Mouse (Mus musculus): ENCODE results near the gene Sptb. TPM values are rescaled to one million over a fixed set of nuclear protein-coding genes. Genes with fewer than 3 reads are reported as not detected.

The Sptb gene
- polyA plus RNA-seq, 1 experiment from 2014 or later, result 0.90 TPM

DNA sequence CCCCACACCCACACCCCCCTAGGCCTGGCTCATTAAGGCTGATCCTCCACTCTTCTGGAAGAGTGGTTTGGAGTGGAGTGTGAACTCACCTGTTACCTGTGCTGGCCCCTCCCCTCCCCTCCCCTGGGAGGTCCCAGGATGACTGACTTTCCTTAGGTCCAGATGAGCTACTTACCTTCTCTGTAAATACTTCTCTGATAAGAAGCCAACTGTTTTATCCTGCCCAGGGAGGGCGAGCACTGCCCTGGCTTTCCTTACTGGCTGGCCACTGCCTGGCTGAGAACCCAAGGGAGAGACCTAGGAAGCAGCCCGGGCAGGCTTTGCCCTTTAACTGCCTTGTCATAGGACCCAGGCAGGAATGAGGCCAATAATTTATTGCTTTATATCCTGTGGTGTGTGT is 131.9 kb downstream of the Sptb start:
- H3K4me3 ChIP-seq (ENCODE audit: low read depth, low read length), result no peak overlapping the region
- WGBS, result 95% methylated on average over 2 of the region's 2 CpGs
- ATAC-seq (no peak), DNase-seq (ENCODE audit: low spot score) (no peak)
- no peaks in the 10 kb centered on the region for H3K4me1 ChIP-seq (ENCODE audit: control insufficient read depth, insufficient read depth, low read length)
- no peak overlapping the region for H3K9ac ChIP-seq (ENCODE audit: low read length)
- H3K27me3 ChIP-seq (replicated peaks; ENCODE audit: control insufficient read depth, insufficient read depth, low read length), result no peaks in the 10 kb centered on the region
- H3K9me3 ChIP-seq (replicated peaks; ENCODE audit: control insufficient read depth, low read length), result no peaks in the 10 kb centered on the region
- no peaks in the 10 kb centered on the region for H3K36me3 ChIP-seq (ENCODE audit: control insufficient read depth, insufficient read depth, low read length)
- H3K27ac ChIP-seq (ENCODE audit: low read depth, low read length), result no peak overlapping the region
- H3K4me2 ChIP-seq (ENCODE audit: low read length), result no peak overlapping the region

DNA sequence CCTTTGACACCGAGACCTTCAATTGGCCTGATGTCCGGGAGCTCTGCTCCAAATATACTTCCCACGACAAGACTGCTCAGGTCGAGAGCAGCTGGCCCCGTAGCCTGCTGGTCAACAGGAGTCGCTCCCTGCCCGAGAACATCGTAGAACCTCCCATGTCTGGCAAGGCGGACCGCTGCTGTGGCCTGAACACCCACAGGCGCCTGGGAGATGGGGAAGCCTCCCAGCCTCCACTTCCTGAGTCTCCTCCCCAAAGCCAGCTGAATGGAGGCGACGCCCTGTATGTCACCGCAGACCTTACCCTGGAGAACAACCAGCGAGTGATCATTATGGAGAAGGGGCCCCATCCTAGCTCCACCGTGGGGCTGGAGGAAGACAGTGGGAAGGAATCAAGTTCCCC is 132.5 kb downstream of the Sptb start:
- no peaks in the 10 kb centered on the region for H3K4me1 ChIP-seq (ENCODE audit: control insufficient read depth, insufficient read depth, low read length)
- no peak overlapping the region for H3K4me2 ChIP-seq (ENCODE audit: low read length)
- no peak overlapping the region for H3K9ac ChIP-seq (ENCODE audit: low read length)
- H3K27ac ChIP-seq (ENCODE audit: low read depth, low read length), result no peak overlapping the region
- WGBS, result 94% methylated on average over 16 of the region's 16 CpGs
- no peaks in the 10 kb centered on the region for H3K36me3 ChIP-seq (ENCODE audit: control insufficient read depth, insufficient read depth, low read length)
- ATAC-seq (no peak), DNase-seq (ENCODE audit: low spot score) (no peak)
- no peaks in the 10 kb centered on the region for H3K9me3 ChIP-seq (replicated peaks; ENCODE audit: control insufficient read depth, low read length)
- no peaks in the 10 kb centered on the region for H3K27me3 ChIP-seq (replicated peaks; ENCODE audit: control insufficient read depth, insufficient read depth, low read length)
- no peak overlapping the region for H3K4me3 ChIP-seq (ENCODE audit: low read depth, low read length)

DNA sequence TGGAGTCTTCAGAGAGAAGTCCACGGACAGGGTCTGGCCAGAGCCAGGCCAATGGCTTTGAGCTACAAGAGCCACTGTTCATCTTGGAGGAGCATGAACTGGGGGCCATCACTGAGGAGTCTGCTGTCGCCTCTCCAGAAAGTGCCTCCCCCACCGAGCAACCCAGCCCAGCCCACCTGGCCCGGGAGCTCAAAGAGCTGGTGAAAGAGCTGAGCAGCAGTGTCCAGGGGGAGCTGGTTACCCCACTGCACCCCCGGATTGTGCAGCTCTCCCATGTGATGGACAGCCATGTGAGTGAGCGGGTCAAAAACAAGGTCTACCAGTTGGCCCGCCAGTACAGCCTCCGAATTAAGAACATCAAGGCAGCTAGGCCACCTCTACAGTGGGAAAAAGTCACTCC is 133.5 kb downstream of the Sptb start:
- 92% methylated on average over 8 of the region's 8 CpGs for WGBS
- DNase-seq (ENCODE audit: low spot score), result no peak
- no peaks in the 10 kb centered on the region for H3K4me1 ChIP-seq (ENCODE audit: control insufficient read depth, insufficient read depth, low read length)

DNA sequence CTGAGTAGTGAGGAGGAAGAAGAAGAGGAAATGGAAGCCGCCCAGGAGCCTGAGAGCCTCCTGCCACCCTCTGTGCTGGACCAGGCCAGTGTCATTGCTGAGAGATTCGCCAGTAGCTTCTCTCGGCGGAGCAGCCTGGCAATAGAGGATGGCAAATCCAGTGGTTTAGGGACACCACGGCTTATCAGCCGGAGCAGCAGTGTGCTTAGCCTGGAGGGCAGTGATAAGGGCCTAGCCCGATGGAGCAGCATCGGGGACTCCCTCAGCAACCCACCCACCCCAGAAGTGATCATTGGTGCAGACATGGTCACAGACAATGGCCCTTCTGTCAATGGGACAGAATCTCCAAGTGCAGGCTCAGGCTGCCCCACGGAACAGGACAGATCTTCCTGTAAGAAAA is 134.3 kb downstream of the Sptb start:
- Histone ChIP-seq H3K27ac (ENCODE audit: low read depth, low read length) (no peak overlapping the region), H3K9ac (ENCODE audit: low read length) (no peak overlapping the region), H3K27me3 (replicated peaks; ENCODE audit: control insufficient read depth, insufficient read depth, low read length) (no peaks in the 10 kb centered on the region), H3K36me3 (ENCODE audit: control insufficient read depth, insufficient read depth, low read length) (no peaks in the 10 kb centered on the region), H3K4me2 (ENCODE audit: low read length) (no peak overlapping the region), H3K4me3 (ENCODE audit: low read depth, low read length) (no peak overlapping the region), H3K9me3 (replicated peaks; ENCODE audit: control insufficient read depth, low read length) (no peaks in the 10 kb centered on the region), H3K4me1 (ENCODE audit: control insufficient read depth, insufficient read depth, low read length) (no peaks in the 10 kb centered on the region)
- ATAC-seq (no peak), DNase-seq (ENCODE audit: low spot score) (no peak)
- 94% methylated on average over 9 of the region's 9 CpGs for WGBS

More for the DNA sequence above, 133.5 kb downstream of the Sptb start:
- H3K4me2 ChIP-seq (ENCODE audit: low read length), result no peak overlapping the region
- no peak overlapping the region for H3K4me3 ChIP-seq (ENCODE audit: low read depth, low read length)
- no peak overlapping the region for H3K27ac ChIP-seq (ENCODE audit: low read depth, low read length)
- no peak for ATAC-seq
- H3K9ac ChIP-seq (ENCODE audit: low read length), result no peak overlapping the region
- H3K27me3 ChIP-seq (replicated peaks; ENCODE audit: control insufficient read depth, insufficient read depth, low read length), result no peaks in the 10 kb centered on the region
- H3K36me3 ChIP-seq (ENCODE audit: control insufficient read depth, insufficient read depth, low read length), result no peaks in the 10 kb centered on the region
- H3K9me3 ChIP-seq (replicated peaks; ENCODE audit: control insufficient read depth, low read length), result no peaks in the 10 kb centered on the region

DNA sequence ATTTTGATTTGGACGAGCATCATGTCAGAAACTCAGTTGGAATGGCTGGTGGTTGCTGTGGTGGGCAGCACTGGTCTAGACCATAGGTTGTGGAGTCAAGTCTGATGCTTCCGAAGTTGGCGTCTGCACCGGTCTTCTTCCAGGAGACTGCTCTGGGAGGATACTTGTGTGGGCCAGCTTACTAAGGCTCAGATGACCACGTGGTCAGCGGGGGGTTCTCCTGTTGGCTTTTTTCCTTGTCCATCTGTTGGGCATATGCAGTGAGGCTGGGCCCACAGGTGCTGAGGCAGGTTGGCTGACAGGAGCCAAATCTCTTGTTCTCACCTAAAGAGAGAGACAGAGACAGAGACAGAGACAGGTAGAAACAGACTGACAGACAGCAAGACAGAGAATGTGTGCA is 135.5 kb downstream of the Sptb start:
- ATAC-seq, result no peak
- Histone ChIP-seq H3K27me3 (replicated peaks; ENCODE audit: control insufficient read depth, insufficient read depth, low read length) (no peaks in the 10 kb centered on the region), H3K9me3 (replicated peaks; ENCODE audit: control insufficient read depth, low read length) (no peaks in the 10 kb centered on the region), H3K4me2 (ENCODE audit: low read length) (no peak overlapping the region), H3K4me3 (ENCODE audit: low read depth, low read length) (no peak overlapping the region), H3K27ac (ENCODE audit: low read depth, low read length) (no peak overlapping the region), H3K36me3 (ENCODE audit: control insufficient read depth, insufficient read depth, low read length) (no peaks in the 10 kb centered on the region), H3K4me1 (ENCODE audit: control insufficient read depth, insufficient read depth, low read length) (no peaks in the 10 kb centered on the region), H3K9ac (ENCODE audit: low read length) (no peak overlapping the region)
- WGBS, result 93% methylated on average over 6 of the region's 6 CpGs
- DNase-seq (ENCODE audit: low spot score), result no peak

- Histone ChIP-seq H3K9me3 (replicated peaks; ENCODE audit: control insufficient read depth, low read length) (no peaks in the 10 kb centered on the region), H3K4me1 (ENCODE audit: control insufficient read depth, insufficient read depth, low read length) (no peaks in the 10 kb centered on the region), H3K9ac (ENCODE audit: low read length) (no peak overlapping the region), H3K27ac (ENCODE audit: low read depth, low read length) (no peak overlapping the region), H3K36me3 (ENCODE audit: control insufficient read depth, insufficient read depth, low read length) (no peaks in the 10 kb centered on the region), H3K4me3 (ENCODE audit: low read depth, low read length) (no peak overlapping the region), H3K4me2 (ENCODE audit: low read length) (no peak overlapping the region), H3K27me3 (replicated peaks; ENCODE audit: control insufficient read depth, insufficient read depth, low read length) (no peaks in the 10 kb centered on the region)
- no peak for ATAC-seq
- WGBS, result 91% methylated on average over 6 of the region's 6 CpGs
- no peak for DNase-seq (ENCODE audit: low spot score)
Observed at GRCm38 (mm10) chr12:76573381-76573780, 137.0 kb downstream of the Sptb start.

- no peak overlapping the region for H3K4me2 ChIP-seq (ENCODE audit: low read length)
- 69% methylated on average over 27 of the region's 27 CpGs for WGBS
- DNase-seq (ENCODE audit: low spot score) (no peak), ATAC-seq (no peak)
- no peaks in the 10 kb centered on the region for H3K36me3 ChIP-seq (ENCODE audit: control insufficient read depth, insufficient read depth, low read length)
- no peaks in the 10 kb centered on the region for H3K27me3 ChIP-seq (replicated peaks; ENCODE audit: control insufficient read depth, insufficient read depth, low read length)
- no peak overlapping the region for H3K4me3 ChIP-seq (ENCODE audit: low read depth, low read length)
- no peak overlapping the region for H3K27ac ChIP-seq (ENCODE audit: low read depth, low read length)
- H3K9me3 ChIP-seq (replicated peaks; ENCODE audit: control insufficient read depth, low read length), result no peaks in the 10 kb centered on the region
- no peak overlapping the region for H3K9ac ChIP-seq (ENCODE audit: low read length)
- no peaks in the 10 kb centered on the region for H3K4me1 ChIP-seq (ENCODE audit: control insufficient read depth, insufficient read depth, low read length)
Observed at GRCm38 (mm10) chr12:76572261-76573251, 137.8 kb downstream of the Sptb start.

DNA sequence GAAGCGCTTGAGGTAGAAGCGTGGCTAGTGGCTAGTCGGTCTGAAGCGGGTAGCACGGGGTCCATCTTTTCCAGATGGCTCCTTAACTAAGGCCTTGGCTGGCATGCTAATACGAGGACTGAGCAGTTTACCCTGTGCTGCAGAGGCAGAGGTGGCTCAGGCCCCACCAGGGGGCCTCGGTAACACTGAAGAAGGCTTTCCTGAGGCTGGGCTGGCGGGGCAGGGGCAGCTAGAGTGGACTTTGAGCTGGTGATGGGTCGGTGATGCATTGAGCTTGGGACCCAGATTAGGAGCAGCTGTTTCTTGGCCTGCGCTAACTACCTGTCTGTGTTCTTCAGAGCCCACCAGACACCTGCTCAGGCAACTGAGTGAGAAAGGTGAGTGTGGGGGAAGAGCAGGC is 139.1 kb downstream of the Sptb start:
- WGBS, result 78% methylated on average over 10 of the region's 10 CpGs
- no peak overlapping the region for H3K4me2 ChIP-seq (ENCODE audit: low read length)
- DNase-seq (ENCODE audit: low spot score) (no peak), ATAC-seq (no peak)
- no peaks in the 10 kb centered on the region for H3K36me3 ChIP-seq (ENCODE audit: control insufficient read depth, insufficient read depth, low read length)
- H3K27me3 ChIP-seq (replicated peaks; ENCODE audit: control insufficient read depth, insufficient read depth, low read length), result no peaks in the 10 kb centered on the region
- no peak overlapping the region for H3K4me3 ChIP-seq (ENCODE audit: low read depth, low read length)
- no peaks in the 10 kb centered on the region for H3K4me1 ChIP-seq (ENCODE audit: control insufficient read depth, insufficient read depth, low read length)
- H3K9me3 ChIP-seq (replicated peaks; ENCODE audit: control insufficient read depth, low read length), result no peaks in the 10 kb centered on the region
- no peak overlapping the region for H3K27ac ChIP-seq (ENCODE audit: low read depth, low read length)
- H3K9ac ChIP-seq (ENCODE audit: low read length), result no peak overlapping the region

DNA sequence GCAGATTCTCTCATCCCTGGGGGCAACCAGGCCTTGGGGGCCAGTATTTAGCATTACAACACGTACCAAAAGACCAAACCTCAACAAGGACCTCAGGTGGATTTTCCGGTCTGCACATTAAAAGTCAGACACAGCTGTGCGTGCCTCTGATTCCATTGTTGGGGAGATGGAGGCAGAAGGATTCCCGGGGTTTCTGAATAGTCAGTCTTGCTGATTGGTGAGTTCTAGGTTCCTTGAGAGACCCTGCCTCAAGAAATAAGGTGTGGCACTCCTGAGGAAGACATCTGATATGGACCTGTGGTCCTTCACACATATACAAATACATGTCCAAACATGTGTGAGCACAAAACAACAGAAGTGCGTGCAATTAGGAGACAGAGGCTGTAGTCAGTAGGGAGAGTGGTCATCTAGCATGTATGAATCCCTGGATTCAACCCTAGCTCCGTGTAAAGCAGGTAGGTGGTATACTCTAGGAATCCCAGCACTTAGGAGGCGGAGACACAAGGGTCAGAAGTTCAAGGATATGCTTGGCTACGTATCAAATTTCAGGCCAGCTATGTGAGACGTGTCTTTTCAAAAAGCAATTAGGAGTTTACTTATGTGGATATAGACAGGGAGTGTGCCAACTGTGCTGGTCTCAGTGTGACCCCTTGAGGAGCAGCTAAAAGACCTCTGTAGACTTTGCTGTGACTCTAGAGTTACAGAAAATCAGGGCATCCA is 140.0 kb downstream of the Sptb start:
- H3K9ac ChIP-seq (ENCODE audit: low read length), result no peak overlapping the region
- no peak overlapping the region for H3K4me3 ChIP-seq (ENCODE audit: low read depth, low read length)
- no peaks in the 10 kb centered on the region for H3K36me3 ChIP-seq (ENCODE audit: control insufficient read depth, insufficient read depth, low read length)
- 73% methylated on average over 9 of the region's 9 CpGs for WGBS
- DNase-seq (ENCODE audit: low spot score), result no peak
- H3K27me3 ChIP-seq (replicated peaks; ENCODE audit: control insufficient read depth, insufficient read depth, low read length), result no peaks in the 10 kb centered on the region
- H3K4me1 ChIP-seq (ENCODE audit: control insufficient read depth, insufficient read depth, low read length), result no peaks in the 10 kb centered on the region
- no peak overlapping the region for H3K27ac ChIP-seq (ENCODE audit: low read depth, low read length)
- H3K9me3 ChIP-seq (replicated peaks; ENCODE audit: control insufficient read depth, low read length), result no peaks in the 10 kb centered on the region
- H3K4me2 ChIP-seq (ENCODE audit: low read length), result no peak overlapping the region
- ATAC-seq, result no peak

Measured in forebrain, embryonic 14.5 days (tissue).